Comparison of ENCODE assay signal across 7 mouse cellular contexts in genomic region chr13:55571027-55571751, GRCm38 (mm10). TPM values are rescaled to one million over a fixed set of nuclear protein-coding genes. Genes with fewer than 3 reads are reported as not detected.
DNase-seq lines count a peak whose midpoint lies in the region; ATAC-seq and TF ChIP-seq lines count a peak whose summit lies in the region.

Fam193b (minus strand) TSS chr13:55571120.

- peak; percentile 92 for ATAC-seq in intestine, postnatal 0 days
- peak; percentile 93 for ATAC-seq in midbrain, embryonic 12.5 days (ENCODE audit: low FRiP score, low read depth)

- WGBS in intestine, postnatal 0 days, result 2% methylated on average over 40 of the region's 47 CpGs
- WGBS in midbrain, embryonic 12.5 days, result 4% methylated on average over 28 of the region's 47 CpGs
- WGBS in small intestine, adult 2 months, result 2% methylated on average over 41 of the region's 47 CpGs

- TF ChIP-seq POLR2A in small intestine, adult 2 months (IDR thresholded peaks at IDR 0.05; ENCODE audit: low read depth, low read length), result peak; percentile 26; the same call in 1 of the 2 replicates

- H3K4me1 ChIP-seq in intestine, postnatal 0 days (replicated peaks; ENCODE audit: control insufficient read depth, insufficient read depth, low read length), result no peaks in the 10 kb centered on the region
- H3K4me1 ChIP-seq in midbrain, embryonic 12.5 days, result peaks cover 23% of the 10 kb centered on the region
- peaks cover 2% of the 10 kb centered on the region; the same call in 1 of the 2 replicates for H3K4me1 ChIP-seq in small intestine, adult 2 months (ENCODE audit: control insufficient read depth, insufficient read depth, insufficient read length, low read length)

- intact Hi-C loops in left cerebral cortex, postnatal 4 days (cut with DNase I), result no loop called here

- H3K9ac ChIP-seq in intestine, postnatal 0 days (ENCODE audit: low read depth, low read length), result peak within 1 kb of the TSS; percentile 90
- peak within 1 kb of the TSS; percentile 94 for H3K9ac ChIP-seq in midbrain, embryonic 12.5 days (replicated peaks)

- no peaks in the 10 kb centered on the region for H3K9me3 ChIP-seq in intestine, postnatal 0 days (ENCODE audit: control insufficient read depth)
- H3K9me3 ChIP-seq in midbrain, embryonic 12.5 days, result no peaks in the 10 kb centered on the region

- peak; percentile 91 for DNase-seq in adrenal gland, adult 8-10 months
- peak; percentile 94 for DNase-seq in embryo, embryonic 9.5 days (ENCODE audit: extremely low spot score)
- no peak for DNase-seq in gonadal fat pad, adult 2 months (ENCODE audit: low read depth)
- peak; percentile 97 for DNase-seq in left cerebral cortex, postnatal 4 days

- peak within 1 kb of the TSS; percentile 89 for H3K4me2 ChIP-seq in intestine, postnatal 0 days (replicated peaks; ENCODE audit: low read depth)
- peak within 1 kb of the TSS; percentile 98 for H3K4me2 ChIP-seq in midbrain, embryonic 12.5 days (replicated peaks)

- peak within 1 kb of the TSS; percentile 93 for H3K4me3 ChIP-seq in intestine, postnatal 0 days (ENCODE audit: low read depth, low read length)
- H3K4me3 ChIP-seq in midbrain, embryonic 12.5 days, result peak within 1 kb of the TSS; percentile 97
- peak within 1 kb of the TSS; percentile 95 for H3K4me3 ChIP-seq in small intestine, adult 2 months (ENCODE audit: low read depth, low read length)

- peaks cover 6% of the 10 kb centered on the region; the same call in 1 of the 2 replicates for H3K36me3 ChIP-seq in intestine, postnatal 0 days (ENCODE audit: control insufficient read depth, insufficient read depth)
- peaks cover 13% of the 10 kb centered on the region for H3K36me3 ChIP-seq in midbrain, embryonic 12.5 days
- no peaks in the 10 kb centered on the region for H3K36me3 ChIP-seq in small intestine, adult 2 months (ENCODE audit: control insufficient read depth, insufficient read depth, low read length)

- TF ChIP-seq CTCF in intestine, postnatal 0 days (IDR thresholded peaks at IDR 0.05; ENCODE audit: low read depth), result no peak
- no peak for TF ChIP-seq CTCF in small intestine, adult 2 months (IDR thresholded peaks at IDR 0.05; ENCODE audit: extremely low read depth, insufficient read length, insufficient replicate concordance, low read depth, low read length)

- H3K27ac ChIP-seq in intestine, postnatal 0 days (ENCODE audit: low read depth, low read length), result peak within 1 kb of the TSS; percentile 77
- H3K27ac ChIP-seq in midbrain, embryonic 12.5 days (replicated peaks), result peak within 1 kb of the TSS; percentile 90
- peak within 1 kb of the TSS; percentile 48; the same call in 1 of the 2 replicates for H3K27ac ChIP-seq in small intestine, adult 2 months (ENCODE audit: insufficient read depth, low read depth, low read length)

- no peaks in the 10 kb centered on the region for H3K27me3 ChIP-seq in intestine, postnatal 0 days (replicated peaks; ENCODE audit: control insufficient read depth, insufficient read depth, low read length)
- H3K27me3 ChIP-seq in midbrain, embryonic 12.5 days, result no peaks in the 10 kb centered on the region
- no peaks in the 10 kb centered on the region for H3K27me3 ChIP-seq in small intestine, adult 2 months (ENCODE audit: control insufficient read depth, insufficient read depth, low read length)

RNA-seq across cellular contexts. Expression of gene Fam193b, which starts in this region (rescaled TPM):
- total RNA-seq in adrenal gland, adult 8-10 months (2022), result 100 to 1,000 TPM in 1 of 4 experiments, 10 to 100 TPM in 3; 47.1 to 102 (median 72.8) TPM
- polyA plus RNA-seq in gonadal fat pad, adult 2 months (2012; rRNA removed), result 51.3 and 57.7 TPM in 2 replicates
- polyA plus RNA-seq in intestine, postnatal 0 days (2015; fragmentation: Nextera tagmentation; extraction: Ambion mirVana), result 10.3 and 12.3 TPM in 2 replicates
- 10 to 100 TPM; 91.4 to 92.9 TPM for total RNA-seq in left cerebral cortex, postnatal 4 days (2021)
- polyA plus RNA-seq in midbrain, embryonic 12.5 days (2016; fragmentation: Nextera tagmentation; extraction: Ambion mirVana), result 67.2 and 67.7 TPM in 2 replicates
- polyA plus RNA-seq in small intestine, adult 2 months (2012; rRNA removed), result 51.0 and 76.9 TPM in 2 replicates
